Mouse (Mus musculus) heart, embryonic 16.5 days (tissue): Measurements from ENCODE around the gene Rapgef2. TPM values are rescaled to one million over a fixed set of nuclear protein-coding genes. Genes with fewer than 3 reads are reported as not detected.

ENCODE experiments used
- ATAC-seq: fragments of 200-750 bp; cut with Nextera tagmentation; replicated peaks from 2 replicates; pipeline ENCODE4 v1.8.0; 2017; ENCODE audit warnings: moderate number of reproducible peaks; ENCODE audit not compliant: insufficient read depth, low FRiP score; ENCODE audit errors: extremely low read depth
- H3K27ac ChIP-seq: fragments of 300-500 bp; sonication (generic); 2 replicates; pipeline ENCODE4 v1.5.1; 2014; ENCODE audit warnings: mild to moderate bottlenecking, low read length, control low read depth, moderate library complexity
- H3K27me3 ChIP-seq: fragments of 300-500 bp; sonication (generic); 2 replicates; pipeline ENCODE4 v1.6.1; 2014; ENCODE audit warnings: low read length, mixed read lengths; ENCODE audit not compliant: control insufficient read depth, insufficient read depth
- H3K36me3 ChIP-seq: fragments of 300-500 bp; sonication (generic); 2 replicates; pipeline ENCODE4 v1.6.1; 2014; ENCODE audit not compliant: control insufficient read depth, insufficient read depth
- H3K4me1 ChIP-seq: fragments of 300-500 bp; sonication (generic); 2 replicates; pipeline ENCODE4 v1.6.1; 2014; ENCODE audit warnings: low read length, mixed read lengths; ENCODE audit not compliant: control insufficient read depth, insufficient read depth
- H3K4me2 ChIP-seq: fragments of 300-500 bp; sonication (generic); 2 replicates; pipeline ENCODE4 v1.6.1; 2014; ENCODE audit warnings: low read depth, mild to moderate bottlenecking, control low read depth, low read length
- H3K4me3 ChIP-seq: fragments of 300-500 bp; sonication (generic); 2 replicates; pipeline ENCODE4 v1.5.1; 2014; ENCODE audit warnings: mild to moderate bottlenecking, control low read depth, low read length
- H3K9ac ChIP-seq: fragments of 300-500 bp; sonication (generic); 2 replicates; pipeline ENCODE4 v1.6.1; 2014; ENCODE audit warnings: low read length, control low read depth
- H3K9me3 ChIP-seq: fragments of 300-500 bp; sonication (generic); replicated peaks from 2 replicates; pipeline ENCODE4 v1.6.1; 2016; ENCODE audit warnings: low read length; ENCODE audit not compliant: control insufficient read depth
- WGBS: fragments of 180-500 bp; shearing (Covaris S2); extraction: QIAGEN DNeasy Blood & Tissue Kit; methylation state at CpG from one replicate; pipeline ENCODE4 v1.1.7; 2014; 5-methylcytosine and 5-hydroxymethylcytosine counted together
- polyA plus RNA-seq: library from polyadenylated mRNA; unstranded; fragments of >200 nt; fragmentation: Nextera tagmentation; extraction: Ambion mirVana; gene quantifications from 2 replicates; pipeline ENCODE4 v1.2.1, GENCODE M21; 2015

Gene Rapgef2
- polyA plus RNA-seq, 1 experiment from 2014 or later: 4.9 TPM

- H3K36me3 ChIP-seq: no peaks in the 10 kb centered on the region
- H3K27me3 ChIP-seq: no peaks in the 10 kb centered on the region
- peak overlapping the region; percentile 97 for H3K9ac ChIP-seq
- under 1% methylated on average over 53 of the region's 60 CpGs for WGBS
- ATAC-seq: peak; percentile 97
- no peaks in the 10 kb centered on the region for H3K9me3 ChIP-seq
- H3K4me2 ChIP-seq: peak overlapping the region; percentile 86
- H3K27ac ChIP-seq: peak overlapping the region; percentile 93
- H3K4me3 ChIP-seq: peak overlapping the region; percentile 87
- peaks cover 30% of the 10 kb centered on the region for H3K4me1 ChIP-seq
These were observed 825 bp upstream of the Rapgef2 start for GRCm38 (mm10) chr3:79287108-79287576.

- peak overlapping the region; percentile 86 for H3K4me2 ChIP-seq
- WGBS: 0% methylated on average over 10 of the region's 10 CpGs
- no peaks in the 10 kb centered on the region for H3K9me3 ChIP-seq
- peak overlapping the region; percentile 97 for H3K9ac ChIP-seq
- peaks cover 30% of the 10 kb centered on the region for H3K4me1 ChIP-seq
- no peak for ATAC-seq
- H3K27me3 ChIP-seq: no peaks in the 10 kb centered on the region
- H3K36me3 ChIP-seq: no peaks in the 10 kb centered on the region
- H3K27ac ChIP-seq: peak overlapping the region; percentile 93
- peak overlapping the region; percentile 87 for H3K4me3 ChIP-seq
These were observed 314 bp downstream of the Rapgef2 start for GRCm38 (mm10) chr3:79286031-79286375.

- Histone ChIP-seq H3K27me3 (no peaks in the 10 kb centered on the region), H3K4me2 (peak overlapping the region; percentile 86), H3K9ac (peak overlapping the region; percentile 97), H3K9me3 (no peaks in the 10 kb centered on the region), H3K27ac (no peak overlapping the region), H3K4me1 (peaks cover 30% of the 10 kb centered on the region), H3K36me3 (no peaks in the 10 kb centered on the region), H3K4me3 (peak overlapping the region; percentile 87)
- ATAC-seq: no peak
- WGBS: 43% methylated on average over 13 of the region's 13 CpGs
These were observed 1.1 kb downstream of the Rapgef2 start for GRCm38 (mm10) chr3:79285097-79285675.

- Histone ChIP-seq H3K4me3 (no peak overlapping the region), H3K36me3 (no peaks in the 10 kb centered on the region), H3K4me1 (peaks cover 30% of the 10 kb centered on the region), H3K27me3 (no peaks in the 10 kb centered on the region), H3K27ac (no peak overlapping the region), H3K9me3 (no peaks in the 10 kb centered on the region), H3K4me2 (peak overlapping the region; percentile 86; the same call in 1 of the 2 replicates), H3K9ac (no peak overlapping the region)
- no peak for ATAC-seq
- WGBS: 67% methylated on average over 3 of the region's 3 CpGs
These were observed 2.3 kb downstream of the Rapgef2 start for GRCm38 (mm10) chr3:79283976-79284375.

- Histone ChIP-seq H3K4me1 (peaks cover 35% of the 10 kb centered on the region), H3K4me3 (no peak overlapping the region), H3K9me3 (no peaks in the 10 kb centered on the region), H3K4me2 (no peak overlapping the region), H3K27ac (no peak overlapping the region), H3K36me3 (no peaks in the 10 kb centered on the region), H3K27me3 (no peaks in the 10 kb centered on the region), H3K9ac (no peak overlapping the region)
- WGBS: 17% methylated on average over 2 of the region's 2 CpGs
- ATAC-seq: no peak
These were observed 3.3 kb downstream of the Rapgef2 start for GRCm38 (mm10) chr3:79283031-79283430.

- Histone ChIP-seq H3K9ac (no peak overlapping the region), H3K4me2 (no peak overlapping the region), H3K27me3 (no peaks in the 10 kb centered on the region), H3K9me3 (no peaks in the 10 kb centered on the region), H3K27ac (no peak overlapping the region), H3K4me3 (no peak overlapping the region), H3K36me3 (no peaks in the 10 kb centered on the region), H3K4me1 (peaks cover 23% of the 10 kb centered on the region)
- no peak for ATAC-seq
- 83% methylated on average over 11 of the region's 11 CpGs for WGBS
These were observed 10.3 kb downstream of the Rapgef2 start for GRCm38 (mm10) chr3:79275856-79276645.

- no peak for ATAC-seq
- H3K27ac ChIP-seq: no peak overlapping the region; the same call in 1 of the 2 replicates
These were observed 13.0 kb downstream of the Rapgef2 start for GRCm38 (mm10) chr3:79273350-79273749.

GRCm38 (mm10) chr3:79272939-79273338, 13.4 kb downstream of the Rapgef2 start:
- no peak for ATAC-seq
- WGBS: 59% methylated on average over 4 of the region's 4 CpGs
- Histone ChIP-seq H3K9ac (no peak overlapping the region), H3K4me3 (no peak overlapping the region), H3K27ac (no peak overlapping the region), H3K4me2 (no peak overlapping the region), H3K36me3 (no peaks in the 10 kb centered on the region), H3K9me3 (no peaks in the 10 kb centered on the region), H3K27me3 (no peaks in the 10 kb centered on the region), H3K4me1 (peaks cover 22% of the 10 kb centered on the region)

More at GRCm38 (mm10) chr3:79273350-79273749, 13.0 kb downstream of the Rapgef2 start:
- Histone ChIP-seq H3K9me3 (no peaks in the 10 kb centered on the region), H3K9ac (no peak overlapping the region), H3K4me3 (no peak overlapping the region), H3K36me3 (no peaks in the 10 kb centered on the region), H3K4me1 (peaks cover 26% of the 10 kb centered on the region), H3K27me3 (no peaks in the 10 kb centered on the region), H3K4me2 (no peak overlapping the region)
- 24% methylated on average over 1 of the region's 1 CpGs for WGBS

GRCm38 (mm10) chr3:79270980-79271555, 15.2 kb downstream of the Rapgef2 start:
- no peaks in the 10 kb centered on the region for H3K27me3 ChIP-seq
- no peak overlapping the region for H3K9ac ChIP-seq
- H3K4me2 ChIP-seq: no peak overlapping the region
- peaks cover 25% of the 10 kb centered on the region for H3K4me1 ChIP-seq
- no peak overlapping the region for H3K27ac ChIP-seq
- no peaks in the 10 kb centered on the region for H3K9me3 ChIP-seq
- no peak for ATAC-seq
- WGBS: 64% methylated on average over 12 of the region's 12 CpGs
- no peaks in the 10 kb centered on the region for H3K36me3 ChIP-seq
- no peak overlapping the region for H3K4me3 ChIP-seq
